Mouse (Mus musculus) urinary bladder, postnatal 0 days (tissue): ENCODE results near the gene Aacs. TPM values are rescaled to one million over a fixed set of nuclear protein-coding genes. Genes with fewer than 3 reads are reported as not detected.

Source experiments
- microRNA-seq: library from miRNA; unstranded; fragments of <30 nt; microRNA quantifications from one replicate; pipeline ENCODE4, GENCODE M21; 2016
- polyA plus RNA-seq: library from polyadenylated mRNA; unstranded; fragments of >200 nt; fragmentation: Nextera tagmentation; extraction: Ambion mirVana; gene quantifications from 2 replicates; pipeline ENCODE4 v1.2.1, GENCODE M21; 2015

Aacs gene
- polyA plus RNA-seq, result 46.1 and 87.9 TPM in 2 replicates

GRCm38 (mm10) chr5:125475601-125476285 is at the start of gene Aacs:
TSS of gene Aacs (plus strand) at chr5:125475814.

GRCm38 (mm10) chr5:125433793-125434337 is 41.7 kb upstream of the Aacs start, which contains the start of gene Dhx37:
TSS of gene Dhx37 (minus strand) at chr5:125434121.

GRCm38 (mm10) chr5:125441234-125442114 is 34.1 kb upstream of the Aacs start, which contains the start of gene Bri3bp:
TSS of gene Bri3bp (plus strand) at chr5:125441568.

GRCm38 (mm10) chr5:125531634-125532033 is 56.0 kb downstream of the Aacs start, which contains the start of gene Tmem132b:
TSS of gene Tmem132b (plus strand) at chr5:125531774.

Small RNA genes within 50 kb of the gene (microRNA-seq; reads per million reads assigned to microRNA genes)
- not detected for gene Gm27551

Other genes with a start within 250 kb of the Aacs start
- gene Scarb1, start 134.7 kb upstream of the Aacs start, polyA plus RNA-seq, result 43.0 and 50.1 TPM in 2 replicates
- 0.69 and 0.71 TPM in 2 replicates for gene Gm10382, start 86.5 kb upstream of the Aacs start, polyA plus RNA-seq
- 680 and 814 TPM in 2 replicates for gene Ubc, start 85.6 kb upstream of the Aacs start, polyA plus RNA-seq
- 4.8 and 4.9 TPM in 2 replicates for gene Dhx37, start 41.7 kb upstream of the Aacs start, polyA plus RNA-seq
- 23.1 and 24.7 TPM in 2 replicates for gene Bri3bp, start 34.2 kb upstream of the Aacs start, polyA plus RNA-seq
- gene Tmem132b, start 56.0 kb downstream of the Aacs start, polyA plus RNA-seq, result 0.01 TPM in 1 of 2 replicates, not detected in the other